Mouse (Mus musculus) intestine, embryonic 14.5 days (tissue): Measurements from ENCODE around the gene Rfx8. TPM values are rescaled to one million over a fixed set of nuclear protein-coding genes. Genes with fewer than 3 reads are reported as not detected.

ENCODE experiments used
- ATAC-seq: fragments of 200-750 bp; cut with Nextera tagmentation; replicated peaks from 2 replicates; pipeline ENCODE4 v1.8.0; 2017; ENCODE audit warnings: low read depth, moderate number of reproducible peaks, moderate TSS enrichment, moderate library complexity; ENCODE audit not compliant: low FRiP score, low TSS enrichment
- DNase-seq: peaks from one replicate; pipeline ENCODE4 v3.0.0-alpha.2; 2018; ENCODE audit warnings: low spot score
- H3K27ac ChIP-seq: fragments of 300-500 bp; sonication (generic); 2 replicates; pipeline ENCODE4 v1.5.1; 2014; ENCODE audit warnings: low read depth, mild to moderate bottlenecking, control low read depth
- H3K27me3 ChIP-seq: fragments of 300-500 bp; sonication (generic); replicated peaks from 2 replicates; pipeline ENCODE4 v1.6.1; 2014; ENCODE audit warnings: low read length, control low read depth; ENCODE audit not compliant: control insufficient read depth, insufficient read depth
- H3K36me3 ChIP-seq: fragments of 300-500 bp; sonication (generic); 2 replicates; pipeline ENCODE4 v1.6.1; 2014; ENCODE audit warnings: low read length, control low read depth; ENCODE audit not compliant: control insufficient read depth, insufficient read depth
- H3K4me1 ChIP-seq: fragments of 300-500 bp; sonication (generic); replicated peaks from 2 replicates; pipeline ENCODE4 v1.6.1; 2014; ENCODE audit warnings: low read length, control low read depth, mixed read lengths; ENCODE audit not compliant: control insufficient read depth, insufficient read depth
- H3K4me2 ChIP-seq: fragments of 300-500 bp; sonication (generic); 2 replicates; pipeline ENCODE4 v1.6.1; 2014; ENCODE audit warnings: low read length
- H3K4me3 ChIP-seq: fragments of 300-500 bp; sonication (generic); 2 replicates; pipeline ENCODE4 v1.5.1; 2014; ENCODE audit warnings: low read depth, low read length, control low read depth, mixed read lengths
- H3K9ac ChIP-seq: fragments of 300-500 bp; sonication (generic); 2 replicates; pipeline ENCODE4 v1.6.1; 2014; ENCODE audit warnings: mild to moderate bottlenecking, low read length
- H3K9me3 ChIP-seq: fragments of 300-500 bp; sonication (generic); 2 replicates; pipeline ENCODE4 v1.6.1; 2016; ENCODE audit warnings: low read length, control low read depth; ENCODE audit not compliant: control insufficient read depth
- WGBS: fragments of 180-500 bp; shearing (Covaris S2); extraction: QIAGEN DNeasy Blood & Tissue Kit; methylation state at CpG from one replicate; pipeline ENCODE4 v1.1.7; 2014; 5-methylcytosine and 5-hydroxymethylcytosine counted together
- polyA plus RNA-seq: library from polyadenylated mRNA; unstranded; fragments of >200 nt; fragmentation: Nextera tagmentation; extraction: Ambion mirVana; gene quantifications from 2 replicates; pipeline ENCODE4 v1.2.1, GENCODE M21; 2014

The Rfx8 gene
- polyA plus RNA-seq, 1 experiment from 2014 or later = not detected

DNA sequence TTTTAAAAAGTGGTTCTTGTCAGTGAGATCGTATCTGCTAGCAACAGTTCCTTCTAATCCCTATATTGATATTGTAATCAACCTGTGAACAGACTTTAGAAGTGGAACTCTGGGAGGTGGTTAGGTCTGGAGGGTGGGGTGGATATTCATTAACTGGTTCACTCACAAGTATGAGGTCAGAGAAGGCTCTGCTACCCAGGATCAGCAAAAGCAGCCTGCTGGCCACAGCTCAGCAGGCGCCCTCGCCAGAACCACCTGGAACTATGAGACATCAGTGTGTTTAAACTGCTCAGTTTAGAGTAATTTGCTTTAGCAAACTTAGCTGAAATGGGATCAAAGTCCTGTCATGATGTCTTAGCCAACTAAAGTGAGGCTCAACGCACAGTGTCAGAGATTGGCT is 25.6 kb downstream of the Rfx8 start:
- DNase-seq (no peak), ATAC-seq (peak; percentile 72)
- no peaks in the 10 kb centered on the region for H3K27me3 ChIP-seq
- no peak overlapping the region for H3K9ac ChIP-seq
- H3K36me3 ChIP-seq = no peaks in the 10 kb centered on the region
- 51% methylated on average over 4 of the region's 4 CpGs for WGBS
- H3K4me2 ChIP-seq = no peak overlapping the region
- peaks cover under 1% of the 10 kb centered on the region for H3K4me1 ChIP-seq
- H3K4me3 ChIP-seq = no peak overlapping the region
- H3K27ac ChIP-seq = 0 out of 2 replicates have a peak overlapping the region, but pooled peaks have one; percentile 23
- no peaks in the 10 kb centered on the region for H3K9me3 ChIP-seq

DNA sequence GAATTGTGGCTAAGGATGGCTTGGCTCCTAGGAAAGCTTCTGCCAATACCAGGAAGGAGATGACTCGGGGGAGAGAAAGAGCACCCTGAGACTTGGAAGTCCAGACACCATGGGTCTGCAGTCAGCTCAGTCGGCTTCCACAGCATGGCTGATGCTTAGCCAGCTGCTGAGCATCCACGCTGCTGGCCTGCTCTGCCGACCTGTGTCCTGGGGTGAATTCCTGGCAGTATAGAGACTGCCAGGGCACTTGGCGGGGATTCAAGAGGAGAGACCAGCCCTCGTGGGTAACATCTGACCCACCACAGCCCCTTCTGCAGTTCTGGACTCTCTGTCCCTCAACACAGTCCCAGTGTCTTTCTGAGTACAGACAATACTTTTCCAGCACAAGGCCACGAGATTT is 26.0 kb downstream of the Rfx8 start:
- no peaks in the 10 kb centered on the region for H3K27me3 ChIP-seq
- no peaks in the 10 kb centered on the region; the same call in 1 of the 2 replicates for H3K4me1 ChIP-seq
- H3K9me3 ChIP-seq = no peaks in the 10 kb centered on the region
- no peaks in the 10 kb centered on the region for H3K36me3 ChIP-seq
- no peak overlapping the region for H3K4me3 ChIP-seq
- no peak overlapping the region for H3K4me2 ChIP-seq
- ATAC-seq (no peak), DNase-seq (no peak)
- H3K9ac ChIP-seq = no peak overlapping the region
- 50% methylated on average over 7 of the region's 7 CpGs for whole genome bisulfite sequencing
- H3K27ac ChIP-seq = no peak overlapping the region

DNA sequence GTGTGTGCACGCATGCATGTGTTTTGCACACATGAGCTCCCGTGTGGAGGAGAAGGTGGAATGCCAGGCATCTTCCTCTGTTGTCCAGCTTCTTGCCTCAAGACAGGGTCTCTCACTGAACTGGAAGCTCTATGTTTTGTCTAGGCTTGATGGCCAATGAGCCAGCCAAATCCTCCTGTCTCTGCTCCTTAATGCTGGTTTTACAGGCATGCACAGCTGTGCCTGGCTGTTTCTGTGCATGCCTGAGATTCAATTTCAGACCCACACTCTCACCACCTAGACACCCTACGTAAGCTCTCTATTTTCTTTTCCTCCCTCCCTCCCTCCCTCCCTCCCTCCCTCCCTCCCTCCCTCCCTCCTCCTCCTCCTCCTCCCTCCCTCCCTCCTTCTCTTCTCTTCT is 28.8 kb downstream of the Rfx8 start:
- no peaks in the 10 kb centered on the region for H3K9me3 ChIP-seq
- no peaks in the 10 kb centered on the region for H3K36me3 ChIP-seq
- H3K4me3 ChIP-seq = no peak overlapping the region
- H3K4me2 ChIP-seq = no peak overlapping the region
- no peak for DNase-seq
- no peak overlapping the region for H3K27ac ChIP-seq
- no peak overlapping the region for H3K9ac ChIP-seq
- H3K27me3 ChIP-seq = no peaks in the 10 kb centered on the region
- WGBS = 77% methylated on average over 3 of the region's 3 CpGs
- no peaks in the 10 kb centered on the region; the same call in 1 of the 2 replicates for H3K4me1 ChIP-seq
- no peak for ATAC-seq

DNA sequence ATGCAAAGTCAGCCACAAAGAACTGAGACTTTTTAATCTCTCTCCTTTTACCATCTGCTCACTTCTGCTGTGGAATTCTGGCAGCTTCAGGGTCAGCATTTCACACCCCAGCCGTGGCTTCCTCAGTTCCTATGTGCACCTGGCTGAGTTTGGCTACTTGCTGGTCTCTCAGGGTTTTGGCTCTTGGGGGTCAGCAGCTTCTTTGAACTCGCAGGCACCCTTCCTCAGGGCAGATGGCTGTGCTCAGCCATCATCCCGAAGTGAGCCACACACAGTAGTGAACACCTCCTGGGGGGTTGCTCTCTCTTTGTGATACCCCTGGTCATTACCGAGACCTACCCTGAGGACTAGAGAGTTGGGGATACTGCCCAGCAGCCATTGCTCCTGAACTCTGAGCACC is 29.7 kb downstream of the Rfx8 start:
- H3K4me3 ChIP-seq = no peak overlapping the region
- DNase-seq (no peak), ATAC-seq (no peak)
- H3K4me2 ChIP-seq = no peak overlapping the region
- no peak overlapping the region for H3K27ac ChIP-seq
- no peak overlapping the region for H3K9ac ChIP-seq
- H3K9me3 ChIP-seq = no peaks in the 10 kb centered on the region
- WGBS = 46% methylated on average over 4 of the region's 4 CpGs
- H3K4me1 ChIP-seq = no peaks in the 10 kb centered on the region; the same call in 1 of the 2 replicates
- H3K27me3 ChIP-seq = no peaks in the 10 kb centered on the region
- H3K36me3 ChIP-seq = no peaks in the 10 kb centered on the region

DNA sequence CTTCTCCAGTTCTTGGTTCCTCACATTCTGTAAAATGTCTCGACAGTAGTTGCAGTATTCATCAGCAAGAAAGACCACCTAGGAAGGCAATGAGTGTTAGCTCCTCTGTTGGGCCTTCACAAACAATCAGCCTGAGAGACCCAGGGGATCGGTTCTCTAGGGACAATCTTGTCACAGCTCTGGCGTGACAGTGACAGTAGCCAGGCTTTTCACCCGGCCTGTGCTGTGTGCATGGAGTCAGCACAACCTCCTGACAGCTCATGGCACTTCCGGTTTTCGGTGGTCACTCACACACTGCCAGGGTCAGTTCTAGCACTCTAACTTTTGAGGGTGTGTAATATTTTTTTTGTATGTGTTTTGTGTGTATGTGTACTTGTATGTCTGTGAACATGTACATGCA is 32.2 kb downstream of the Rfx8 start:
- Histone ChIP-seq H3K4me1 (no peaks in the 10 kb centered on the region), H3K9me3 (no peaks in the 10 kb centered on the region), H3K27ac (no peak overlapping the region), H3K9ac (no peak overlapping the region), H3K4me2 (no peak overlapping the region), H3K36me3 (no peaks in the 10 kb centered on the region), H3K27me3 (no peaks in the 10 kb centered on the region), H3K4me3 (no peak overlapping the region)
- ATAC-seq (no peak), DNase-seq (no peak)
- WGBS = 51% methylated on average over 6 of the region's 6 CpGs

DNA sequence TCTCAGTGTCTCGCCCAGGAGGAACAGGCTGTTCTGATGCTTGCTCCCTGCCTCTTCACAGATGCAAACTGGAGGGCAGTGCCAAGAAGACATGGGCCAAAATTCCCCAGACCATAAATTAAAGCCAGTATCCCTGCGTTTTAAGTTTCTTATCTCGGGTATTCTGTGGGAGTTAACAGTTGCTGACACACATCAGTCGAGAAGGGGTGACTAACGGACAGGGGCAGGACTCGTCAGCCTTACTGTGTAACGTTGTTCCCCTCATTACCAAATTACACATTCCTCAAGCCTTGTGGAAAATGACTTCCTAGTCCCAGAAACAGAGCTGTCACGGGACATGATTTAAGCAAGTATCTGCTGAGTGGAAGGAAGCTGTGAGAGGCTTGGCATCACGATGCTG is 33.5 kb downstream of the Rfx8 start:
- no peak overlapping the region for H3K4me2 ChIP-seq
- no peaks in the 10 kb centered on the region for H3K9me3 ChIP-seq
- H3K4me1 ChIP-seq = no peaks in the 10 kb centered on the region
- H3K27ac ChIP-seq = no peak overlapping the region
- H3K36me3 ChIP-seq = no peaks in the 10 kb centered on the region
- no peak overlapping the region for H3K4me3 ChIP-seq
- no peaks in the 10 kb centered on the region for H3K27me3 ChIP-seq
- ATAC-seq (no peak), DNase-seq (no peak)
- no peak overlapping the region for H3K9ac ChIP-seq
- WGBS = 42% methylated on average over 9 of the region's 9 CpGs

DNA sequence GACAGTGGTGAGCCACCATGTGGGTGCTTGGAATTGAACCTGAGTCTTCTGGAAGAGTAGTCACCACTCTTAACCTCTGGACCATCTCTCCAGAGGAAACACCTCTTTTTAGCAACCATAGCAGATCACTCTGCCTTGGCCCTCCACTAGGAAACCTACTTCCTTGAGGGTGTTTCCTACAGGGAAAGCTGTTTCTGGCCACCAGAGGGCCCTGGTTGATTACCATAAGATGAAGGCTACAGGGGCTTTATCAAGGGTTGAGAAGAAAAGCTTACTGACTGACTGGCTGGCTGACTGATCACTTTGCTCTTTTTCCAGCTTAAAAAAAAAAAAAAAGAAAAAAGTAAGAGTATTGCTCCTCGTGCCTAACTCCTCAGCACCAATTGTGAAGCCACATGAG is 35.0 kb downstream of the Rfx8 start:
- Histone ChIP-seq H3K4me2 (no peak overlapping the region), H3K27me3 (no peaks in the 10 kb centered on the region), H3K4me3 (no peak overlapping the region), H3K9me3 (no peaks in the 10 kb centered on the region), H3K27ac (no peak overlapping the region), H3K4me1 (no peaks in the 10 kb centered on the region), H3K9ac (no peak overlapping the region), H3K36me3 (no peaks in the 10 kb centered on the region)
- 3% methylated on average over 1 of the region's 1 CpGs for WGBS
- DNase-seq (peak; percentile 79), ATAC-seq (no peak; the same call in 1 of the 2 replicates)

DNA sequence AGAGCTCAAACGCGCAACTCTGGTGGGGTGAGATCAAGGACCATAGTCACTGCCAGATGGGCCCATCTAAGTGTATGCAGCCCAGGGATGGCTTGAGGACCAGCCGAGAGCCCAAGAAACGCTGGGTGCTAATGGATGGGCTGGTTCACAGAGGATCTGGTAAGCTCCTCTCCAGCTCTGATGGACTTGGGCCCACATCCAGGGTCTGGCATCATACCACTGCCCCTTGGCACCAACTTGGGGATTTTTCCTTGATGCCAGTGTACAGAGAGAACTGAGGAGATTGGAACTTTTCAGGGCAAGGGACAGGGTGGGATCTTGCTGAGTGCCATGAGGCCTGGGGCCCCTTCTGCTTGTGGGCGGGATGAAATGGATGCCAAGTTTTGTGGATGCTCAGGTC is 39.2 kb downstream of the Rfx8 start:
- H3K4me1 ChIP-seq = no peaks in the 10 kb centered on the region
- no peak overlapping the region for H3K4me3 ChIP-seq
- H3K9me3 ChIP-seq = no peaks in the 10 kb centered on the region
- ATAC-seq = no peak
- no peak overlapping the region for H3K27ac ChIP-seq
- H3K9ac ChIP-seq = no peak overlapping the region
- no peaks in the 10 kb centered on the region for H3K27me3 ChIP-seq
- no peak overlapping the region for H3K4me2 ChIP-seq
- WGBS = 89% methylated on average over 5 of the region's 5 CpGs
- no peak for DNase-seq
- no peaks in the 10 kb centered on the region for H3K36me3 ChIP-seq

DNA sequence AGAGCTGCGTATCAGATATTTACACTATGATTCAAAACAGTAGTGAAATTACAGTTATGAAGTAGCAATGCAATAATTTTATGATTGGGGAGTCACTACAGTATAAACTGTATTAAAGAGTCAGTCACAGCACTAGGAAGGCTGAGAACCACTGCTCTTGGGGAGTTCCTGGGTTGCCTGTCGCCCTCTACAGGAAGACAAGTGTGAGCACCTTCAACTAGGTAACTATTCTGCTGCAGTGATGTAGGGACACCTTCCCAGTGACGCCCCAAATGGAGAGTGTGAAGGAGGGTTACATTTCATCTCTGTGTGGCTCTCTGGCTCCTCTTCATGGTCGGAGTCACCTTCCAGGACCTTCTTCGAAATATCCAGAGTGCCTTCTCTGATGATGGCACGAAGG is 40.3 kb downstream of the Rfx8 start:
- H3K4me3 ChIP-seq = no peak overlapping the region
- DNase-seq (no peak), ATAC-seq (no peak)
- H3K9me3 ChIP-seq = no peaks in the 10 kb centered on the region
- 68% methylated on average over 6 of the region's 6 CpGs for WGBS
- no peaks in the 10 kb centered on the region for H3K36me3 ChIP-seq
- no peak overlapping the region for H3K4me2 ChIP-seq
- no peak overlapping the region for H3K27ac ChIP-seq
- H3K9ac ChIP-seq = no peak overlapping the region
- no peaks in the 10 kb centered on the region for H3K4me1 ChIP-seq
- no peaks in the 10 kb centered on the region for H3K27me3 ChIP-seq
